Mouse (Mus musculus): ENCODE data around the gene Smad5. TPM values are rescaled to one million over a fixed set of nuclear protein-coding genes. Genes with fewer than 3 reads are reported as not detected.
A peak's percentile ranks its signal among the peaks of the same experiment; 100 is the strongest.

Gene Smad5
- polyA plus RNA-seq, 1 experiment from 2014 or later, result 19.5 TPM

- peak overlapping the region; percentile 85 for H3K4me3 ChIP-seq (replicated peaks)
Measured at GRCm38 (mm10) chr13:56704596-56704995, 1.8 kb downstream of the Smad5 start.

DNA sequence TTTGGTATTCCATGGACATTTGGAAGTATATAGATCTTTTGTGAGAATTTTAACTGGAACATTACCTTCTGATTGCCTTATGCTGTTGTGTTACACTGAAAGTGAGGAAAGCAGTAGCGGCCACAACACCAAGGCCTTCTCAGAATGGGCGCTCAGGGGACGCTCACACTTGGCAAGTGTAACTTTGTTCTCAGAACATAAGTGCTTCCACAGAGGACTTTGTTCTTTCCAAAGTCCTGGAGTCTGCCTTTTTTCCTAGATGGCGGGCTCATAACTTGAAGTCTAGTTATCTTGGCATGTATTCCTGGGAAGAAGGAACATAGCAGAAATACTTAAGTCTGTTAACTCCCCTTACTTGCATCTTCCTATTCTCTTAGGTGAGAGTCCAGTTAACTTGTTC lies 4.3 kb downstream of the Smad5 start:
- H3K4me1 ChIP-seq (replicated peaks), result peaks cover 33% of the 10 kb centered on the region
- no peaks in the 10 kb centered on the region for H3K27me3 ChIP-seq (replicated peaks)
- ATAC-seq, result no peak

More at GRCm38 (mm10) chr13:56704596-56704995, 1.8 kb downstream of the Smad5 start:
- 64% methylated on average over 2 of the region's 2 CpGs for WGBS
- H3K27ac ChIP-seq, result no peak overlapping the region
- H3K36me3 ChIP-seq, result 0 out of 2 replicates have a peak, but pooled peaks cover 5% of the 10 kb centered on the region
- no peaks in the 10 kb centered on the region for H3K9me3 ChIP-seq
- H3K4me2 ChIP-seq (replicated peaks), result peak overlapping the region; percentile 69
- H3K27me3 ChIP-seq (replicated peaks), result no peaks in the 10 kb centered on the region
- ATAC-seq, result no peak
- H3K9ac ChIP-seq, result no peak overlapping the region
- peaks cover 23% of the 10 kb centered on the region for H3K4me1 ChIP-seq (replicated peaks)

DNA sequence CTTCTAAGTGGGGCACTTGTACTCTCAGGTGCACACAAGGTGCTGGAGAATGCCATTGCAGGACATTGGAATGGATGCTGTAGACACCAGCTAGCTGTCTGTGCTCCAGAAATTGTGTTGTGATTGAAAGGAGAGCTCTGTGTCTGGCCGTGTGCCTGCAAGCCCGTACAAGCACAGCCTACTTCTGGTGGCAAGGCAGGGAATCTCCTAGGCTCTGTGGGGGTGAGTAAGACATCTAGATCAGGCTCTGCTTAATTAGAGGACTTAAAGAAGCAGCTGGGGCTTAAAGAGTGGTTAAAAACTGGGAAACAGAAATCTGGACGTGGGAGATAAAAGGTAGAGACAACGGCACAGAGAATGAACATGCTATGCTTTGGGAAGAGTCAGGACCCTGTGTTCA lies 4.8 kb downstream of the Smad5 start:
- no peak overlapping the region; the same call in 1 of the 2 replicates for H3K4me2 ChIP-seq (replicated peaks)
- no peak overlapping the region for H3K9ac ChIP-seq
- H3K4me3 ChIP-seq (replicated peaks), result no peak overlapping the region
- H3K9me3 ChIP-seq, result no peaks in the 10 kb centered on the region
- no peak overlapping the region for H3K27ac ChIP-seq
- peaks cover 29% of the 10 kb centered on the region for H3K4me1 ChIP-seq (replicated peaks)
- H3K27me3 ChIP-seq (replicated peaks), result no peaks in the 10 kb centered on the region
- WGBS, result 79% methylated on average over 4 of the region's 4 CpGs
- 0 out of 2 replicates have a peak, but pooled peaks cover 5% of the 10 kb centered on the region for H3K36me3 ChIP-seq
- no peak for ATAC-seq

More for the DNA sequence above, 4.3 kb downstream of the Smad5 start:
- Histone ChIP-seq H3K4me3 (replicated peaks) (no peak overlapping the region), H3K36me3 (0 out of 2 replicates have a peak, but pooled peaks cover 5% of the 10 kb centered on the region), H3K27ac (no peak overlapping the region), H3K9ac (no peak overlapping the region), H3K9me3 (no peaks in the 10 kb centered on the region), H3K4me2 (replicated peaks) (no peak overlapping the region; the same call in 1 of the 2 replicates)
- WGBS, result 76% methylated on average over 4 of the region's 4 CpGs

DNA sequence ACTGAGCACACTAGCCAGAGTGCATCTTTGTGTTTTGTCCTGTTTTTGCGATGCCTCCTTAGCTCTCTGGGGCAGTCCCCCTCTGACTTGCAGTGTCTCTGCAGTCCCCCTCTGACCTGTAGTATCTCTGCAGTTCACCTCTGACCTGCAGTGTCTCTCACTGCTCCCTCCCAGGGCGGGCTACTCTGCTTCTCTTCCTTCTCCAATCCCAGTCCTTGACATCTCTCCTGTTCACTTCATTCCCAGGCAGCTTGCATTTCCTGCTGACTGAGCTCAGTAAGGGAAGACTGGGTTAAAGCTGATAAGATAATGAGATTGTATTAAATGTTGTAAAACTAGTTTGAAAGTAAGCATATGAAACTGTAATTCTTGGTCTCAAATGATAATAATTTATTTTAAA lies 7.8 kb downstream of the Smad5 start:
- Histone ChIP-seq H3K9ac (no peak overlapping the region), H3K27ac (no peak overlapping the region), H3K4me1 (replicated peaks) (peaks cover 20% of the 10 kb centered on the region; the same call in 1 of the 2 replicates), H3K9me3 (no peaks in the 10 kb centered on the region), H3K4me3 (replicated peaks) (no peak overlapping the region), H3K4me2 (replicated peaks) (no peak overlapping the region), H3K36me3 (0 out of 2 replicates have a peak, but pooled peaks cover 5% of the 10 kb centered on the region), H3K27me3 (replicated peaks) (no peaks in the 10 kb centered on the region)
- WGBS, result 52% methylated on average over 2 of the region's 2 CpGs
- ATAC-seq, result peak; percentile 71

DNA sequence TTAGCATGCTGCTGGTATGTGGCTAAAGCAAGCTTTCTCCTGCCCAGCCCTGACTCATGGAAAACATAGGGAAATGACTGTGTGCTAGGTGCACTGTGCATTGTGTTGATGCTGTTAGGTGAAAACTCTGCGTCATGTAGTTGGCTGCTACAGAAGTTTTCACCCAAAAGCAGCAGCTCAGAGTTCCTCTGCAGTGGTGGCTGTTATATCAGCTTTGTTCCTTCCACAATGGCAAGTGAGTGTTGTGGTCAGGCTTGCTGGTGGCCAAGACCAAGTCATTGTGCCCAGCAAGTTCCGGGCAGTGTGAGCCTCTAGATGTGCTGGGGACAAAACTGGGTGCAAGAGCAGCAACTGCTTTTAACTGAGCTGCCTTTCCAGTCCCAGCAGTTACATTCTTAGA lies 9.4 kb downstream of the Smad5 start:
- no peaks in the 10 kb centered on the region for H3K27me3 ChIP-seq (replicated peaks)
- no peaks in the 10 kb centered on the region for H3K9me3 ChIP-seq
- no peak for ATAC-seq
- H3K9ac ChIP-seq, result no peak overlapping the region
- no peaks in the 10 kb centered on the region for H3K36me3 ChIP-seq
- 100% methylated on average over 2 of the region's 2 CpGs for whole genome bisulfite sequencing
- no peak overlapping the region for H3K4me2 ChIP-seq (replicated peaks)
- H3K4me1 ChIP-seq (replicated peaks), result peaks cover 16% of the 10 kb centered on the region; the same call in 1 of the 2 replicates
- no peak overlapping the region for H3K4me3 ChIP-seq (replicated peaks)
- no peak overlapping the region for H3K27ac ChIP-seq

- H3K9ac ChIP-seq, result no peak overlapping the region
- no peaks in the 10 kb centered on the region for H3K9me3 ChIP-seq
- H3K4me2 ChIP-seq (replicated peaks), result no peak overlapping the region
- no peak overlapping the region for H3K27ac ChIP-seq
- H3K4me1 ChIP-seq (replicated peaks), result no peaks in the 10 kb centered on the region
- WGBS, result 72% methylated on average over 4 of the region's 4 CpGs
- no peaks in the 10 kb centered on the region for H3K27me3 ChIP-seq (replicated peaks)
- peaks cover 8% of the 10 kb centered on the region; the same call in 1 of the 2 replicates for H3K36me3 ChIP-seq
- no peak for ATAC-seq
- H3K4me3 ChIP-seq (replicated peaks), result no peak overlapping the region
Measured at GRCm38 (mm10) chr13:56726551-56726950, 23.7 kb downstream of the Smad5 start.

GRCm38 (mm10) chr13:56729046-56729445 lies 26.2 kb downstream of the Smad5 start:
- WGBS, result 92% methylated on average over 7 of the region's 7 CpGs
- H3K4me1 ChIP-seq (replicated peaks), result no peaks in the 10 kb centered on the region
- peaks cover 12% of the 10 kb centered on the region; the same call in 1 of the 2 replicates for H3K36me3 ChIP-seq

GRCm38 (mm10) chr13:56734617-56735016 lies 31.8 kb downstream of the Smad5 start:
- H3K9ac ChIP-seq, result no peak overlapping the region
- no peak overlapping the region for H3K27ac ChIP-seq
- H3K27me3 ChIP-seq (replicated peaks), result no peaks in the 10 kb centered on the region
- H3K4me1 ChIP-seq (replicated peaks), result no peaks in the 10 kb centered on the region
- H3K36me3 ChIP-seq, result peaks cover 20% of the 10 kb centered on the region; the same call in 1 of the 2 replicates
- WGBS, result 87% methylated on average over 4 of the region's 4 CpGs
- H3K4me3 ChIP-seq (replicated peaks), result no peak overlapping the region
- ATAC-seq, result no peak
- no peak overlapping the region for H3K4me2 ChIP-seq (replicated peaks)
- H3K9me3 ChIP-seq, result no peaks in the 10 kb centered on the region

More at GRCm38 (mm10) chr13:56729046-56729445, 26.2 kb downstream of the Smad5 start:
- no peaks in the 10 kb centered on the region for H3K9me3 ChIP-seq
- H3K4me3 ChIP-seq (replicated peaks), result no peak overlapping the region
- H3K27me3 ChIP-seq (replicated peaks), result no peaks in the 10 kb centered on the region
- H3K9ac ChIP-seq, result no peak overlapping the region
- no peak overlapping the region for H3K27ac ChIP-seq
- H3K4me2 ChIP-seq (replicated peaks), result no peak overlapping the region
- ATAC-seq, result no peak

DNA sequence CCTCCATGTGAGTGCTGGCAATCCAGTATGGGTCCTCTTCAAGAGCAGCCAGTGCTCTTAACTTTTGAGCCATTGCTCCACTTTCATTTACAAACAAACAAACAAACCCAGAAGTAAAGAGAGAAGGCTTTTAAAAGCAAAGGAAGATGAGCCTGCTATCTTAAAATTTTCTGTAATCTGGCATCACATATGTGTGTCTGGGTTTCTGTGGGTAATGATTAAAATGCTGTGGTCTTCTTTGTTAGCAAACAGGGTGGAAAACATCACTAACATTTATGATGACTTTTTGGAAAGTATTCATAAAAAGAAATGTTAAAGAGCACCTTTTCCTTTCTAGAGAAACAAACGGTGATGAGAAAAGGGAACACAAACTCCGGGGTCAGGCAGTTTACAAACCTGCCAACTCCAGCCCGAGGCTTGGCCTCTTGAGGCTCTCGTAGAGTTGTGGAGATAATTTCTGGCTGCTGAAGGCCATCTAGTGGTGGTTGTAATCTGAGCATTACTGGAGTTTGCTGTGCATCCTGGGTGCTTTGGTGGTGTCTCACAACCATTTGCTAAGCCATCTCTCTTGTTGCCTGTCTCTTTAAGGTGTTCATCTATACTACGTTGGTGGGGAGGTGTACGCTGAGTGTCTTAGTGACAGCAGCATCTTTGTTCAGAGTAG lies 32.5 kb downstream of the Smad5 start:
- no peaks in the 10 kb centered on the region for H3K9me3 ChIP-seq
- no peak overlapping the region for H3K4me2 ChIP-seq (replicated peaks)
- no peak overlapping the region for H3K27ac ChIP-seq
- no peaks in the 10 kb centered on the region for H3K27me3 ChIP-seq (replicated peaks)
- no peaks in the 10 kb centered on the region for H3K4me1 ChIP-seq (replicated peaks)
- H3K36me3 ChIP-seq, result peaks cover 21% of the 10 kb centered on the region
- no peak overlapping the region for H3K9ac ChIP-seq
- no peak overlapping the region for H3K4me3 ChIP-seq (replicated peaks)
- ATAC-seq, result no peak
- WGBS, result 45% methylated on average over 6 of the region's 6 CpGs

DNA sequence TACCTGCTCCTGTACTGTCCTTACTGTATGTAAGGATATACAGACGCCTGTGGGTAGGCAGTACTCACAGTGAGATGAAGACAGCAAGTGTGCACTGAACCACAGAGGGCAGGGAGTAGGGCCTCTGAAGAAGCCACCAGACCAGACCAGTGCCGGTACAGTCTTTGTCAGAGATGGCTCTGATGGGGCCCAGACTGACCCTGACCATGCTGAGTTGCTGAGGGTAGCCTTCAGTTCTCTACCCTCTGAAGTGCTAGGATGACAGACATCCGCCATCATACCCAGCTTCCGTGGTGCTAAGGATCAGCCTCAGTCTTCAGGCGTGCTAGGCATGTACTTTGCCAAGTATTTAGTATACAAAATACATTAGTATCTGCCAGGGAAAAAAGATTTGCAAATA lies 36.7 kb downstream of the Smad5 start:
- Histone ChIP-seq H3K4me3 (replicated peaks) (no peak overlapping the region), H3K36me3 (peaks cover 17% of the 10 kb centered on the region; the same call in 1 of the 2 replicates)
- WGBS, result 91% methylated on average over 5 of the region's 5 CpGs

GRCm38 (mm10) chr13:56740496-56740895 lies 37.7 kb downstream of the Smad5 start:
- Histone ChIP-seq H3K27ac (no peak overlapping the region), H3K4me3 (replicated peaks) (no peak overlapping the region), H3K9ac (no peak overlapping the region), H3K4me2 (replicated peaks) (no peak overlapping the region), H3K27me3 (replicated peaks) (no peaks in the 10 kb centered on the region), H3K4me1 (replicated peaks) (no peaks in the 10 kb centered on the region), H3K9me3 (no peaks in the 10 kb centered on the region), H3K36me3 (peaks cover 17% of the 10 kb centered on the region; the same call in 1 of the 2 replicates)
- 92% methylated on average over 6 of the region's 6 CpGs for WGBS
- ATAC-seq, result no peak

More for the DNA sequence above, 36.7 kb downstream of the Smad5 start:
- no peaks in the 10 kb centered on the region for H3K4me1 ChIP-seq (replicated peaks)
- no peak for ATAC-seq
- no peak overlapping the region for H3K9ac ChIP-seq
- no peak overlapping the region for H3K27ac ChIP-seq
- H3K27me3 ChIP-seq (replicated peaks), result no peaks in the 10 kb centered on the region
- no peak overlapping the region for H3K4me2 ChIP-seq (replicated peaks)
- H3K9me3 ChIP-seq, result no peaks in the 10 kb centered on the region

GRCm38 (mm10) chr13:56741691-56742090 lies 38.9 kb downstream of the Smad5 start:
- Histone ChIP-seq H3K4me1 (replicated peaks) (no peaks in the 10 kb centered on the region), H3K9me3 (no peaks in the 10 kb centered on the region), H3K27me3 (replicated peaks) (no peaks in the 10 kb centered on the region), H3K4me2 (replicated peaks) (no peak overlapping the region), H3K4me3 (replicated peaks) (no peak overlapping the region), H3K27ac (no peak overlapping the region), H3K36me3 (peaks cover 17% of the 10 kb centered on the region; the same call in 1 of the 2 replicates), H3K9ac (no peak overlapping the region)
- 85% methylated on average over 7 of the region's 7 CpGs for WGBS
- ATAC-seq, result no peak

Data from intestine, embryonic 15.5 days (tissue).